Mouse (Mus musculus): ENCODE measurements around the gene Tnnc1.

DNA sequence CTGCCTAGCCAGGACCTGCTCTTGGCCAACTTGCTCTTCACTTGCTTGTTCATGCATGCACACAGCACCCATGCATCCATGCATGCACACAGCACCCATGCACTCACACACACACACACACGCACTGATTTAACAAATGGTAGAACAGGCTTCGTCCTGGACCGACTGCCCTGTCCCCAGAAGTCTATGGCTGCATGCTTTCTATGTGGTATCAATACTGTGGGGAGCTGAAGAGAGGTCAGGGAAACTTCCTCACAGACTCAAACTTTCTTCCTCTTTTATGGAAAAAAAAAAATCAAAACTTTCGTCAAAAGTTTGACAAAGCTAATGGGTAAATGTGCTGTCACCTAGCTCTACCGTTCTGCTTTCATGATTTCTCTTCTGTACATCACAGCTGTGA lies 24.6 kb upstream of the Tnnc1 start:
- TF ChIP-seq CTCF (IDR thresholded peaks at IDR 0.05; ENCODE audit: low read depth, low read length): no peak
- no peak for TF ChIP-seq POLR2A (IDR thresholded peaks at IDR 0.05; ENCODE audit: extremely low read depth, insufficient read depth, low read length)
